Mouse (Mus musculus): ENCODE measurements around the gene Evi2a. TPM values are rescaled to one million over a fixed set of nuclear protein-coding genes. Genes with fewer than 3 reads are reported as not detected.

Gene Evi2a
- polyA plus RNA-seq (2015; fragmentation: Illumina TruSeq; extraction: RNeasy Lipid Tissue Mini Kit (QIAGEN cat#74804); ENCODE audit: insufficient read depth, low replicate concordance): 120 TPM

GRCm38 (mm10) chr11:79530333-79530761 lies at the start of gene Evi2a, which contains the start of gene Evi2:
Gene Evi2a, minus strand, starts transcription at chr11:79530609.
Gene Evi2, minus strand, starts transcription at chr11:79530589.

GRCm38 (mm10) chr11:79523560-79524309 lies 6.7 kb downstream of the Evi2a start, which contains the start of gene Evi2b:
Gene Evi2b, minus strand, starts transcription at chr11:79523762.

GRCm38 (mm10) chr11:79503845-79504244 lies 26.6 kb downstream of the Evi2a start, which contains the start of gene Omg:
Gene Omg, minus strand, starts transcription at chr11:79504084.

Other genes with a start within 250 kb of the Evi2a start
- not detected for gene Gm9964, start 233.7 kb downstream of the Evi2a start, polyA plus RNA-seq (2015; fragmentation: Illumina TruSeq; extraction: RNeasy Lipid Tissue Mini Kit (QIAGEN cat#74804); ENCODE audit: insufficient read depth, low replicate concordance)
- 16.7 TPM for gene Nf1, start 190.9 kb downstream of the Evi2a start, polyA plus RNA-seq (2015; fragmentation: Illumina TruSeq; extraction: RNeasy Lipid Tissue Mini Kit (QIAGEN cat#74804); ENCODE audit: insufficient read depth, low replicate concordance)
- gene Omg, start 26.5 kb downstream of the Evi2a start, polyA plus RNA-seq (2015; fragmentation: Illumina TruSeq; extraction: RNeasy Lipid Tissue Mini Kit (QIAGEN cat#74804); ENCODE audit: insufficient read depth, low replicate concordance): 0.30 TPM
- gene Evi2b, start 6.8 kb downstream of the Evi2a start, polyA plus RNA-seq (2015; fragmentation: Illumina TruSeq; extraction: RNeasy Lipid Tissue Mini Kit (QIAGEN cat#74804); ENCODE audit: insufficient read depth, low replicate concordance): 359 TPM
- 21.0 TPM for gene Evi2, start within 50 bp of the Evi2a start, polyA plus RNA-seq (2015; fragmentation: Illumina TruSeq; extraction: RNeasy Lipid Tissue Mini Kit (QIAGEN cat#74804); ENCODE audit: insufficient read depth, low replicate concordance)
- gene Rab11fip4, start 60.6 kb upstream of the Evi2a start, polyA plus RNA-seq (2015; fragmentation: Illumina TruSeq; extraction: RNeasy Lipid Tissue Mini Kit (QIAGEN cat#74804); ENCODE audit: insufficient read depth, low replicate concordance): 9.0 TPM

Measured in spleen, adult 10 weeks (tissue).